Mouse (Mus musculus) cerebellum, postnatal 10 days (tissue): ENCODE results near the gene Spryd3.

Experiments used
- DNase-seq, 2 experiments: peaks; one replicate each; pipeline ENCODE4 v3.0.0; 2021; ENCODE audit warnings: mixed read lengths in 2 of 2

Gene Spryd3

GRCm38 (mm10) chr15:102146882-102147281, 10.8 kb upstream of the Spryd3 start:
- peak; percentile 81 to 82 for DNase-seq

GRCm38 (mm10) chr15:102146089-102146488, 10.1 kb upstream of the Spryd3 start:
- no peak for DNase-seq

GRCm38 (mm10) chr15:102145330-102145729, 9.3 kb upstream of the Spryd3 start:
- no peak for DNase-seq

GRCm38 (mm10) chr15:102144726-102145125, 8.7 kb upstream of the Spryd3 start:
- DNase-seq: peak in 1 of 2 experiments; percentile 31

- DNase-seq: no peak
Measured at GRCm38 (mm10) chr15:102144274-102144711, 8.3 kb upstream of the Spryd3 start, which contains the start of gene Igfbp6. Gene Igfbp6 (plus strand): TSS chr15:102144362.

GRCm38 (mm10) chr15:102142914-102143912, 7.2 kb upstream of the Spryd3 start:
- no peak for DNase-seq

GRCm38 (mm10) chr15:102141120-102141519, 5.1 kb upstream of the Spryd3 start:
- no peak for DNase-seq

- peak; percentile 70 to 72 for DNase-seq
Measured at GRCm38 (mm10) chr15:102135522-102136128, 409 bp downstream of the Spryd3 start.

- no peak for DNase-seq
Measured at GRCm38 (mm10) chr15:102134709-102135108, 1.3 kb downstream of the Spryd3 start.

- peak in 1 of 2 experiments; percentile 5 for DNase-seq
Measured at GRCm38 (mm10) chr15:102133314-102133713, 2.7 kb downstream of the Spryd3 start.

GRCm38 (mm10) chr15:102126303-102126702, 9.7 kb downstream of the Spryd3 start:
- peak; percentile 92 to 95 for DNase-seq

GRCm38 (mm10) chr15:102120530-102120929, 15.5 kb downstream of the Spryd3 start:
- DNase-seq: peak in 1 of 2 experiments; percentile 22

- peak; percentile 87 to 91 for DNase-seq
Measured at GRCm38 (mm10) chr15:102119831-102120170, 16.2 kb downstream of the Spryd3 start.

- DNase-seq: peak; percentile 75 to 81
Measured at GRCm38 (mm10) chr15:102119121-102119830, 16.8 kb downstream of the Spryd3 start.

- DNase-seq: no peak
Measured at GRCm38 (mm10) chr15:102118591-102118990, 17.4 kb downstream of the Spryd3 start.

- DNase-seq: peak; percentile 78 to 80
Measured at GRCm38 (mm10) chr15:102117461-102118443, 18.3 kb downstream of the Spryd3 start.

- peak; percentile 87 to 91 for DNase-seq
Measured at GRCm38 (mm10) chr15:102116753-102117415, 19.1 kb downstream of the Spryd3 start.

GRCm38 (mm10) chr15:102115731-102116231, 20.3 kb downstream of the Spryd3 start:
- peak; percentile 71 to 78 for DNase-seq

GRCm38 (mm10) chr15:102114651-102115260, 21.3 kb downstream of the Spryd3 start:
- peak in 1 of 2 experiments; percentile 37 for DNase-seq

GRCm38 (mm10) chr15:102113674-102114073, 22.4 kb downstream of the Spryd3 start:
- DNase-seq: no peak
